Mouse (Mus musculus) embryonic stem cell, embryonic (primary cell): ENCODE results near the gene Adgra1.

Experiments used
- CTCF ChIA-PET, 4 experiments: fragments of 300-600 bp in 2 of 4; fragments of 350-600 bp in 2 of 4; sonication (Branson Sonifier 250); formaldehyde crosslinking; loops; one replicate each; lab custom pipeline; 2022; ENCODE audit warnings: inconsistent platforms in 2 of 4; lab: Charles Lee
- POLR2A ChIA-PET, 4 experiments: fragments of 300-600 bp in 2 of 4; fragments of 350-600 bp in 2 of 4; sonication (Branson Sonifier 250); formaldehyde crosslinking; loops; one replicate each; lab custom pipeline; 2022; ENCODE audit warnings: antibody characterized with exemption in 4 of 4, inconsistent platforms in 1 of 4; lab: Charles Lee

The Adgra1 gene

GRCm38 (mm10) chr7:139840443-139841168 is 6.6 kb downstream of the Adgra1 start:
- ChIA-PET CTCF (interaction anchor here in 1 of 4 experiments (1.1 kb wide), 1 partner anchor 21 kb away, joined by 3 read pairs; no protein-coding TSS in a partner anchor), POLR2A (no interaction called here)

GRCm38 (mm10) chr7:139842397-139842796 is 8.4 kb downstream of the Adgra1 start:
- ChIA-PET CTCF (interaction anchor here in 2 of 4 experiments (0.6 to 1.3 kb wide), 5 partner anchors 9 to 346 kb away, joined by 3 to 5 read pairs (median 3); no protein-coding TSS in a partner anchor), POLR2A (interaction anchor here in 1 of 4 experiments (1.1 kb wide), 1 partner anchor 15 kb away, joined by 4 read pairs; no protein-coding TSS in a partner anchor)

GRCm38 (mm10) chr7:139843140-139843539 is 9.2 kb downstream of the Adgra1 start:
- CTCF ChIA-PET, result interaction anchor here in 2 of 4 experiments (0.8 to 2.0 kb wide), 5 partner anchors 10 to 346 kb away, joined by 3 to 7 read pairs (median 4); no protein-coding TSS in a partner anchor
- POLR2A ChIA-PET, result interaction anchor here in 1 of 4 experiments (1.1 kb wide), 1 partner anchor 16 kb away, joined by 4 read pairs; no protein-coding TSS in a partner anchor

GRCm38 (mm10) chr7:139843776-139844175 is 9.8 kb downstream of the Adgra1 start:
- CTCF ChIA-PET, result interaction anchor here in 2 of 4 experiments (0.6 to 2.0 kb wide), 3 partner anchors 9 to 140 kb away, joined by 4 to 7 read pairs (median 5); no protein-coding TSS in a partner anchor
- POLR2A ChIA-PET, result interaction anchor here in 1 of 4 experiments (0.7 to 0.8 kb wide), 2 partner anchors 10 to 294 kb away, joined by 3 read pairs; partner anchors contain the start of gene Adgra1

- ChIA-PET POLR2A (no interaction called here), CTCF (interaction anchor here in 1 of 4 experiments (0.5 to 2.0 kb wide), 2 partner anchors 16 to 125 kb away, joined by 4 to 7 read pairs; no protein-coding TSS in a partner anchor)
Observed at GRCm38 (mm10) chr7:139845101-139845500, 11.1 kb downstream of the Adgra1 start.

GRCm38 (mm10) chr7:139850152-139850551 is 16.2 kb downstream of the Adgra1 start:
- ChIA-PET POLR2A (interaction anchor here in 1 of 4 experiments (0.6 kb wide), 1 partner anchor 240 kb away, joined by 3 read pairs; no protein-coding TSS in a partner anchor), CTCF (interaction anchor here in 3 of 4 experiments (1.3 to 2.2 kb wide), 5 partner anchors 11 to 147 kb away, joined by 3 to 8 read pairs (median 6); partner anchors contain the start of gene Adgra1 (in 1 of the 3))

GRCm38 (mm10) chr7:139850677-139851076 is 16.7 kb downstream of the Adgra1 start:
- CTCF ChIA-PET, result interaction anchor here in 3 of 4 experiments (0.6 to 2.2 kb wide), 7 partner anchors 11 to 147 kb away, joined by 3 to 8 read pairs (median 4); partner anchors contain the start of gene Adgra1 (in 1 of the 3)
- POLR2A ChIA-PET, result interaction anchor here in 2 of 4 experiments (0.6 to 0.7 kb wide), 2 partner anchors 240 to 370 kb away, joined by 3 read pairs; no protein-coding TSS in a partner anchor

- POLR2A ChIA-PET, result interaction anchor here in 2 of 4 experiments (0.6 to 0.8 kb wide), 3 partner anchors 12 to 371 kb away, joined by 3 to 6 read pairs (median 3); no protein-coding TSS in a partner anchor
- CTCF ChIA-PET, result interaction anchor here in 3 of 4 experiments (0.6 to 2.2 kb wide), 6 partner anchors 10 to 434 kb away, joined by 3 to 8 read pairs (median 5); no protein-coding TSS in a partner anchor
Observed at GRCm38 (mm10) chr7:139851098-139851497, 17.1 kb downstream of the Adgra1 start.

GRCm38 (mm10) chr7:139855261-139855660 is 21.3 kb downstream of the Adgra1 start:
- POLR2A ChIA-PET, result no interaction called here
- CTCF ChIA-PET, result interaction anchor here in 2 of 4 experiments (0.6 kb wide), 2 partner anchors 156 to 618 kb away, joined by 3 read pairs; no protein-coding TSS in a partner anchor

GRCm38 (mm10) chr7:139861411-139861810 is 27.4 kb downstream of the Adgra1 start:
- CTCF ChIA-PET, result interaction anchor here (0.5 to 4.9 kb wide), 69 partner anchors 8 to 1978 kb away, joined by 3 to 110 read pairs (median 4); partner anchors contain the start of genes Cfap46 (in 3 of the 4), Kndc1 (in 2 of the 4), Adgra1 (in 1 of the 4) and Dpysl4 (in 1 of the 4)

GRCm38 (mm10) chr7:139863076-139863475 is 29.1 kb downstream of the Adgra1 start:
- ChIA-PET POLR2A (interaction anchor here in 2 of 4 experiments (0.7 to 1.0 kb wide), 2 partner anchors 12 to 14 kb away, joined by 3 to 6 read pairs; no protein-coding TSS in a partner anchor), CTCF (interaction anchor here (0.5 to 4.9 kb wide), 10 partner anchors 131 to 1511 kb away, joined by 3 to 110 read pairs (median 10); no protein-coding TSS in a partner anchor)

More at GRCm38 (mm10) chr7:139861411-139861810, 27.4 kb downstream of the Adgra1 start:
- POLR2A ChIA-PET, result interaction anchor here in 2 of 4 experiments (0.8 to 1.4 kb wide), 2 partner anchors 158 kb away, joined by 3 read pairs; no protein-coding TSS in a partner anchor

- ChIA-PET CTCF (interaction anchor here in 2 of 4 experiments (3.7 to 4.9 kb wide), 3 partner anchors 160 to 248 kb away, joined by 26 to 110 read pairs (median 84); no protein-coding TSS in a partner anchor), POLR2A (no interaction called here)
Observed at GRCm38 (mm10) chr7:139864253-139864652, 30.3 kb downstream of the Adgra1 start.

- POLR2A ChIA-PET, result no interaction called here
- CTCF ChIA-PET, result interaction anchor here in 1 of 4 experiments (0.6 kb wide), 1 partner anchor 959 kb away, joined by 3 read pairs; no protein-coding TSS in a partner anchor
Observed at GRCm38 (mm10) chr7:139864871-139865270, 30.9 kb downstream of the Adgra1 start.

GRCm38 (mm10) chr7:139871014-139871413 is 37.0 kb downstream of the Adgra1 start:
- POLR2A ChIA-PET, result no interaction called here

GRCm38 (mm10) chr7:139877167-139877792 is 43.3 kb downstream of the Adgra1 start:
- ChIA-PET POLR2A (interaction anchor here in 2 of 4 experiments (0.6 kb wide), 2 partner anchors 15 to 1064 kb away, joined by 3 read pairs; partner anchors contain the start of gene Pgghg (in 1 of the 2)), CTCF (interaction anchor here in 3 of 4 experiments (0.5 to 1.4 kb wide), 12 partner anchors 16 to 342 kb away, joined by 3 to 7 read pairs (median 3); no protein-coding TSS in a partner anchor)

More at GRCm38 (mm10) chr7:139871014-139871413, 37.0 kb downstream of the Adgra1 start:
- CTCF ChIA-PET, result no interaction called here

GRCm38 (mm10) chr7:139878122-139878521 is 44.1 kb downstream of the Adgra1 start:
- ChIA-PET POLR2A (no interaction called here), CTCF (interaction anchor here (0.5 to 1.0 kb wide), 10 partner anchors 21 to 1194 kb away, joined by 3 to 5 read pairs (median 4); no protein-coding TSS in a partner anchor)

GRCm38 (mm10) chr7:139878621-139879020 is 44.6 kb downstream of the Adgra1 start:
- CTCF ChIA-PET, result interaction anchor here in 3 of 4 experiments (0.6 to 0.7 kb wide), 3 partner anchors 42 to 1193 kb away, joined by 3 to 5 read pairs (median 4); no protein-coding TSS in a partner anchor
- POLR2A ChIA-PET, result no interaction called here
